In the genomic region with DNA sequence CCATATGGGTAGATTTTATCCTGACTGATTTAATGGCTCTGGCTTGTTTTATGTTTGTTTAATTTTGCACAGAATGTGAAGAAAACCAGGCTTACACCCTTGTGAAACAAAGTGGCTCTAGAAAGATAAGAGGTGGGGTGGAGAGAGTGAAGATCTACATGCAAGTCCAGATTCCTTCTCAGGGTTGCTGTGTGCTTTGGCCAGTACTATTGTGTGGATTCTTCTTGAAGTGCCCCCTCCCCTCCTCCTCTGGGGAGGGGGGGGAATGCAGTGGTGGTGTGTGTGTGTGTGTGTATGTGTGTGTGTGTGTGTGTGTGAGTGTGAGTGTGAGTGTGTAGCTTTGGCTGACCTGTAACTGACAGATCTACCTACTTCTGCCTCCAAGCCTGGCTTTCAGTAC, we compare ENCODE assay signal across 30 mouse cellular contexts. TPM values are rescaled to one million over a fixed set of nuclear protein-coding genes. Genes with fewer than 3 reads are reported as not detected.
DNase-seq lines count a peak whose midpoint lies in the region; ATAC-seq and TF ChIP-seq lines count a peak whose summit lies in the region.
"Had no signal": no experiment of that assay in that cellular context is flagged by ENCODE, and none has a peak within 500 bp of the region (broad histone marks: within the 10 kb centered on the region; RNA-seq: fewer than 3 reads in every experiment).

No protein-coding gene starts in this region.

- peak; percentile 96 for ATAC-seq in lung, postnatal 0 days
- ATAC-seq: activated CD4-positive, CD25-positive, alpha-beta regulatory T cell, adult 4 months; forebrain, embryonic 13.5 days; forebrain, embryonic 16.5 days had no signal

- no peak overlapping the region for H3K9ac ChIP-seq in lung, postnatal 0 days (replicated peaks; ENCODE audit: low read depth)
- H3K9ac ChIP-seq: forebrain, embryonic 13.5 days; heart, embryonic 13.5 days; hindbrain, embryonic 15.5 days had no signal

- no peak overlapping the region for H3K4me2 ChIP-seq in lung, postnatal 0 days (replicated peaks; ENCODE audit: low read depth, low read length)
- H3K4me2 ChIP-seq: forebrain, embryonic 13.5 days; heart, embryonic 13.5 days; hindbrain, embryonic 15.5 days had no signal

- DNase-seq in lung, adult 18-20 months: peak; percentile 6 to 36
- no peak for DNase-seq in lung, adult 2 months
- DNase-seq in lung, postnatal 0 days (ENCODE audit: low spot score): peak; percentile 73
- peak; percentile 32 for DNase-seq in lung, postnatal 25 days (ENCODE audit: low spot score)
- no peak for DNase-seq in frontal cortex, adult 2 months (ENCODE audit: extremely low spot score in 1 of 2, low spot score in 1 of 2)
- no peak for DNase-seq in layer of hippocampus, adult 9-11 months
- DNase-seq in embryo, embryonic 9.5 days (ENCODE audit: extremely low spot score): no peak
- DNase-seq: adrenal gland, adult 8-10 months; adrenal gland, postnatal 25 days; cerebellum, adult 11-12 months; cerebellum, adult 8-10 months; cerebellum, postnatal 10 days; cerebellum, postnatal 36 days; embryo, embryonic 11 days; gastrocnemius, adult 2 months; gastrocnemius, postnatal 14 days; heart, adult 18-20 months had no signal

- H3K27ac ChIP-seq in lung, postnatal 0 days (ENCODE audit: low read length): no peak overlapping the region
- H3K27ac ChIP-seq: forebrain, embryonic 10.5 days; forebrain, embryonic 13.5 days; gastrocnemius, adult 2 months; heart, embryonic 13.5 days; hindbrain, embryonic 10.5 days; hindbrain, embryonic 15.5 days had no signal

- TF ChIP-seq POLR2A in lung, adult 2 months (IDR thresholded peaks at IDR 0.05; ENCODE audit: borderline replicate concordance, extremely low read depth, low read depth, low read length): no peak

- TF ChIP-seq EP300 in lung, postnatal 0 days (IDR thresholded peaks at IDR 0.05): peak; percentile 74

- no peak overlapping the region for H3K4me3 ChIP-seq in lung, adult 2 months (replicated peaks; ENCODE audit: extremely low read depth, low read depth, low read length)
- H3K4me3 ChIP-seq in lung, postnatal 0 days (ENCODE audit: low read depth, low read length): no peak overlapping the region
- H3K4me3 ChIP-seq: forebrain, embryonic 10.5 days; forebrain, embryonic 13.5 days; gastrocnemius, adult 2 months; heart, embryonic 13.5 days; hindbrain, embryonic 10.5 days; hindbrain, embryonic 15.5 days had no signal

- peaks cover 6% of the 10 kb centered on the region for H3K4me1 ChIP-seq in lung, adult 2 months (ENCODE audit: control insufficient read depth, insufficient read depth, low read length)
- no peaks in the 10 kb centered on the region for H3K4me1 ChIP-seq in lung, postnatal 0 days (ENCODE audit: insufficient read depth, low read depth, low read length)

- H3K9me3 ChIP-seq in lung, postnatal 0 days (ENCODE audit: low read length): no peaks in the 10 kb centered on the region
- H3K9me3 ChIP-seq: forebrain, embryonic 10.5 days; forebrain, embryonic 13.5 days; heart, embryonic 13.5 days; hindbrain, embryonic 10.5 days; hindbrain, embryonic 15.5 days had no signal

- TF ChIP-seq CTCF in lung, adult 2 months (IDR thresholded peaks at IDR 0.05; ENCODE audit: insufficient read depth, low read length): no peak
- TF ChIP-seq CTCF in lung, postnatal 0 days (IDR thresholded peaks at IDR 0.05): no peak

- H3K36me3 ChIP-seq in lung, postnatal 0 days (ENCODE audit: insufficient read depth, low read length): no peaks in the 10 kb centered on the region
- H3K36me3 ChIP-seq: hindbrain, embryonic 15.5 days had no signal

- H3K27me3 ChIP-seq in lung, postnatal 0 days (replicated peaks; ENCODE audit: insufficient read depth, low read length): no peaks in the 10 kb centered on the region
- H3K27me3 ChIP-seq: forebrain, embryonic 13.5 days; heart, embryonic 13.5 days; hindbrain, embryonic 15.5 days had no signal

RNA-seq across cellular contexts. Expression of a gene that starts 6.4 kb away (rescaled TPM):
- polyA plus RNA-seq in lung, adult 2 months (2012; rRNA removed): 1.7 and 6.7 TPM in 2 replicates
- polyA plus RNA-seq in lung, postnatal 0 days (2015; fragmentation: Nextera tagmentation; extraction: Ambion mirVana): 35.3 and 36.2 TPM in 2 replicates
- polyA plus RNA-seq in frontal cortex, adult 2 months (2012; rRNA removed): 4.9 and 5.3 TPM in 2 replicates

RNA-seq across cellular contexts. Expression of a gene that starts 19.1 kb away (rescaled TPM):
- not detected in 2 replicates for polyA plus RNA-seq in lung, adult 2 months (2012; rRNA removed)
- not detected in 2 replicates for polyA plus RNA-seq in lung, postnatal 0 days (2015; fragmentation: Nextera tagmentation; extraction: Ambion mirVana)
- not detected in 2 replicates for polyA plus RNA-seq in frontal cortex, adult 2 months (2012; rRNA removed)
- polyA plus RNA-seq: activated CD4-positive, CD25-positive, alpha-beta regulatory T cell, adult 4 months; brain, embryonic 14.5 days; C2C12; cortical plate, adult 2 months; embryonic facial prominence, embryonic 11.5 days; embryonic facial prominence, embryonic 14.5 days; forebrain, embryonic 10.5 days; forebrain, embryonic 13.5 days; forebrain, embryonic 16.5 days; heart, embryonic 13.5 days; heart, embryonic 16.5 days had no signal

RNA-seq across cellular contexts. Expression of a gene that starts 35.3 kb away (rescaled TPM):
- polyA plus RNA-seq in lung, adult 2 months (2012; rRNA removed): 4.1 and 6.0 TPM in 2 replicates
- polyA plus RNA-seq in lung, postnatal 0 days (2015; fragmentation: Nextera tagmentation; extraction: Ambion mirVana): 3.2 and 3.5 TPM in 2 replicates
- 35.9 and 38.4 TPM in 2 replicates for polyA plus RNA-seq in frontal cortex, adult 2 months (2012; rRNA removed)

Comparison
In these comparisons a context has a peak if more than half of its experiments do, and no peak if none do; other contexts are left out.
1. DNase-seq: peak in lung, adult 18-20 months (2 of 2), lung, postnatal 0 days (single experiment) and lung, postnatal 25 days (single experiment); none in lung, adult 2 months (single experiment), frontal cortex, adult 2 months (0 of 2), layer of hippocampus, adult 9-11 months (single experiment) and embryo, embryonic 9.5 days (single experiment).